Mouse (Mus musculus): ENCODE data around the gene Tvp23a.

The Tvp23a gene

GRCm38 (mm10) chr16:10447264-10447594, at the start of gene Tvp23a:
TSS of gene Tvp23a (minus strand) at chr16:10447362.
- peak; percentile 85 for DNase-seq

GRCm38 (mm10) chr16:10495824-10496298, 48.7 kb upstream of the Tvp23a start:
- no peak for DNase-seq

- DNase-seq: no peak
Observed at GRCm38 (mm10) chr16:10492587-10492986, 45.4 kb upstream of the Tvp23a start.

- DNase-seq: no peak
Observed at GRCm38 (mm10) chr16:10491716-10492115, 44.6 kb upstream of the Tvp23a start.

- no peak for DNase-seq
Observed at GRCm38 (mm10) chr16:10490503-10491150, 43.5 kb upstream of the Tvp23a start.

GRCm38 (mm10) chr16:10489904-10490457, 42.8 kb upstream of the Tvp23a start:
- DNase-seq: no peak

- DNase-seq: no peak
Observed at GRCm38 (mm10) chr16:10489483-10489882, 42.3 kb upstream of the Tvp23a start.

- DNase-seq: no peak
Observed at GRCm38 (mm10) chr16:10488769-10489481, 41.8 kb upstream of the Tvp23a start.

- DNase-seq: no peak
Observed at GRCm38 (mm10) chr16:10487895-10488493, 40.8 kb upstream of the Tvp23a start.

- DNase-seq: no peak
Observed at GRCm38 (mm10) chr16:10486993-10487392, 39.8 kb upstream of the Tvp23a start.

GRCm38 (mm10) chr16:10482343-10482742, 35.2 kb upstream of the Tvp23a start:
- no peak for DNase-seq

GRCm38 (mm10) chr16:10479857-10480256, 32.7 kb upstream of the Tvp23a start, which contains the start of gene Ciita:
TSS of gene Ciita (plus strand) at chr16:10480059.
- no peak for DNase-seq

- DNase-seq: no peak
Observed at GRCm38 (mm10) chr16:10475919-10476318, 28.8 kb upstream of the Tvp23a start.

GRCm38 (mm10) chr16:10474956-10475355, 27.8 kb upstream of the Tvp23a start:
- no peak for DNase-seq

- no peak for DNase-seq
Observed at GRCm38 (mm10) chr16:10471950-10472349, 24.8 kb upstream of the Tvp23a start.

- DNase-seq: no peak
Observed at GRCm38 (mm10) chr16:10468201-10468600, 21.0 kb upstream of the Tvp23a start.

GRCm38 (mm10) chr16:10467391-10468107, 20.4 kb upstream of the Tvp23a start:
- DNase-seq: no peak

- no peak for DNase-seq
Observed at GRCm38 (mm10) chr16:10465011-10465681, 18.0 kb upstream of the Tvp23a start.

- DNase-seq: no peak
Observed at GRCm38 (mm10) chr16:10461178-10461577, 14.0 kb upstream of the Tvp23a start.

- DNase-seq: no peak
Observed at GRCm38 (mm10) chr16:10460188-10460587, 13.0 kb upstream of the Tvp23a start.

GRCm38 (mm10) chr16:10454583-10454974, 7.4 kb upstream of the Tvp23a start:
- no peak for DNase-seq

GRCm38 (mm10) chr16:10453872-10454582, 6.9 kb upstream of the Tvp23a start:
- no peak for DNase-seq
